Mouse (Mus musculus): Measurements from ENCODE around the gene Abca8b. TPM values are rescaled to one million over a fixed set of nuclear protein-coding genes. Genes with fewer than 3 reads are reported as not detected.

The Abca8b gene
- polyA plus RNA-seq, 1 experiment from 2014 or later, result 1.7 TPM

GRCm38 (mm10) chr11:109902616-109903598, 92.7 kb downstream of the Abca8b start:
- Histone ChIP-seq H3K9me3 (ENCODE audit: control insufficient read depth, low read length) (no peaks in the 10 kb centered on the region), H3K9ac (no peak overlapping the region), H3K4me3 (replicated peaks; ENCODE audit: low read length) (no peak overlapping the region), H3K36me3 (replicated peaks; ENCODE audit: control insufficient read depth, insufficient read depth) (no peaks in the 10 kb centered on the region), H3K4me2 (replicated peaks) (no peak overlapping the region), H3K4me1 (replicated peaks; ENCODE audit: control insufficient read depth, insufficient read depth, low read length) (peaks cover 10% of the 10 kb centered on the region; the same call in 1 of the 2 replicates), H3K27ac (no peak overlapping the region), H3K27me3 (ENCODE audit: control insufficient read depth, insufficient read depth, low read length) (no peaks in the 10 kb centered on the region)
- DNase-seq (ENCODE audit: low spot score), result peak; percentile 76
- 38% methylated on average over 6 of the region's 6 CpGs for WGBS
- ATAC-seq (ENCODE audit: low FRiP score), result no peak

DNA sequence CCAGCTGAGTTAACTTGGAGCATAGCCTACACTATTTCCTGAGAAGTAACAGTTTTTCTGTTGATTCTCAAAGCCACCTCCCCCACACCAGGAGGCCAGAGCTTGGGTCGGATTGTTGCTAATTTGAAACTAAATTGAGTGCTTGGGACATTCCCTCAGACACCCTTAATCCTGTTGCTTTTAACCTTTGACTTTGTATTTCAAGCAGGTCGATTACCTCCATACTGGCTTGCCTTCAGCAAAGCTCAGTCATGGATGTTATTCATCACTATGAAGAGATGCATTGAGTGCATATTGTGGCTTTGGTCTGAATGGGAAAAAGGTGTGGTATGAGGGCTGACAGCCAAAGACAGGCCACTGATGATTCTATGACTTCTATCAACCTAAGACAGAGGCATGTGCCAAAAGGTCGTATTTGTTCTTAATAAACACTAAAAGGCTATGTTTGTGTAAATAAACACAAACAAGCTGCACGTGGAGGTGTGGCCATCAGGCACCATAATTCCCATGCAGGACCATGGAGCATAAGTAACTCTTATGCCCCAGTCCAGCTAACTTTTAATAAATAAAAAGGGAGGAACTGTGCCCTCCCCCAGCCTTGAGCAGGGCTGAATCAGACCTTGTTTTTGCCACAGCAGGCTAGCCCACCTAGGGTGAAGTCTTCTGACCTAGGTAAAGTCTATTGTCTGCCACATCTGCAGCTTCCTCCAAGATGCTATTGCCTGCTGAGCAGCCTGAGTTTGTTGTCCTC, 95.0 kb downstream of the Abca8b start:
- Histone ChIP-seq H3K4me1 (replicated peaks; ENCODE audit: control insufficient read depth, insufficient read depth, low read length) (peaks cover 10% of the 10 kb centered on the region; the same call in 1 of the 2 replicates), H3K27ac (no peak overlapping the region), H3K9ac (no peak overlapping the region), H3K4me2 (replicated peaks) (no peak overlapping the region), H3K4me3 (replicated peaks; ENCODE audit: low read length) (no peak overlapping the region), H3K9me3 (ENCODE audit: control insufficient read depth, low read length) (no peaks in the 10 kb centered on the region), H3K27me3 (ENCODE audit: control insufficient read depth, insufficient read depth, low read length) (no peaks in the 10 kb centered on the region), H3K36me3 (replicated peaks; ENCODE audit: control insufficient read depth, insufficient read depth) (no peaks in the 10 kb centered on the region)
- no peak for ATAC-seq (ENCODE audit: low FRiP score)
- no peak for DNase-seq (ENCODE audit: low spot score)
- WGBS, result 38% methylated on average over 4 of the region's 4 CpGs

DNA sequence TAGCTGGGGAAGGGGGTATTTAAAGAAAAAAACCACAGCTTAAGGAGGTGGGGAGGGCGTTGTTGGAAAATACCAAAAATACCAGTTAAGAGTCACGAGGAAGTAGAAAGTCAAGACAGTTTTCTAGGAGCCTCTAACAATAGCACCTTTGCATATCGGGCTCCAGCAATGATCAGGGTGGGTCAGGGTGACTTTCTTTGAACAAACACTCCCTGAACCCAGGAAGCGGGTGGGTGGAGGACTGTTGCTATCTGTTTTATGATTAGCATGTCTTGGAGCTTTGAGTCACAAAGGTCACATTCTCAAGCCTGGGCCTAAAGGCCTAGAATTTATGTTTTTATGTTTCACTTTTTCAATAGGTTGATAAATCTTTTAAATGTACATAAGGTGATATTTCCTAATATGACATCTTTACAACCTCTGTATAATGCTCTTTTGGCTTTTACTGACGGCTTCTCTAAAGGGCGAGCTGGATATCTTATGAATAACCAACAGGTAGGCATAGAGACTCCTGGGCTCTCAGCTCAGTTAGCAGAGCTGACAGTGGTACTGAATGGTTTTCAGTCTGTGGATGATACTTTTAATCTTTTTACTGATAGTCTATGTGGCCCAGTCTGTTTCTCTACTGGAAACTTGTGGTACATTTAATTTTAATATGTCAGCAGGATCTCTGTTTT, 96.7 kb downstream of the Abca8b start:
- ATAC-seq (ENCODE audit: low FRiP score), result no peak
- 94% methylated on average over 6 of the region's 6 CpGs for WGBS
- Histone ChIP-seq H3K4me3 (replicated peaks; ENCODE audit: low read length) (no peak overlapping the region), H3K36me3 (replicated peaks; ENCODE audit: control insufficient read depth, insufficient read depth) (no peaks in the 10 kb centered on the region), H3K27ac (no peak overlapping the region), H3K9ac (no peak overlapping the region), H3K27me3 (ENCODE audit: control insufficient read depth, insufficient read depth, low read length) (no peaks in the 10 kb centered on the region), H3K4me2 (replicated peaks) (no peak overlapping the region), H3K9me3 (ENCODE audit: control insufficient read depth, low read length) (no peaks in the 10 kb centered on the region), H3K4me1 (replicated peaks; ENCODE audit: control insufficient read depth, insufficient read depth, low read length) (peaks cover 10% of the 10 kb centered on the region; the same call in 1 of the 2 replicates)
- DNase-seq (ENCODE audit: low spot score), result no peak

- H3K27me3 ChIP-seq (ENCODE audit: control insufficient read depth, insufficient read depth, low read length), result no peaks in the 10 kb centered on the region
- no peak for ATAC-seq (ENCODE audit: low FRiP score)
- no peaks in the 10 kb centered on the region for H3K4me1 ChIP-seq (replicated peaks; ENCODE audit: control insufficient read depth, insufficient read depth, low read length)
- no peak overlapping the region for H3K9ac ChIP-seq
- no peak overlapping the region for H3K27ac ChIP-seq
- no peak overlapping the region for H3K4me2 ChIP-seq (replicated peaks)
- no peaks in the 10 kb centered on the region for H3K9me3 ChIP-seq (ENCODE audit: control insufficient read depth, low read length)
- WGBS, result 63% methylated on average over 6 of the region's 6 CpGs
- H3K4me3 ChIP-seq (replicated peaks; ENCODE audit: low read length), result no peak overlapping the region
- no peaks in the 10 kb centered on the region for H3K36me3 ChIP-seq (replicated peaks; ENCODE audit: control insufficient read depth, insufficient read depth)
- DNase-seq (ENCODE audit: low spot score), result no peak
Measured at GRCm38 (mm10) chr11:109895952-109896530, 99.6 kb downstream of the Abca8b start.

DNA sequence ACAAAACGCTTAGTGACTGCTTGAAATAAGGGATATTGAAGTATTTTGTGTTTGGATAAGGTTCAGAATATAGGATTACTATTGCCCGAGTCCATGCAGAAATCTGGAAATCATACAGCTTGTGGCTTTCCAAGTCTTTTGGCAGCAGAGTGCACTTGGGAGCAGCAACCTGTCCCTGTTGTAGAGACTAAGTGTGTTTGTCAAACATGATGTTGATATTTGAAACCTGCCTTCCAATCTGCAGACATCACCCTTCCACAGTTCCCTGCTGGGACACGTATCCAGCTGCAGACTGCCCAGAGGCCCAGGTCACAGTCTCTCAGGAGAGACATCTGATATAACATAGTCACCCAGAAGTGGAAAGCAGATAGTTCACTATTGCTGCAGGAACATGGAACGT, 100.1 kb downstream of the Abca8b start:
- Histone ChIP-seq H3K27ac (no peak overlapping the region), H3K27me3 (ENCODE audit: control insufficient read depth, insufficient read depth, low read length) (no peaks in the 10 kb centered on the region), H3K4me3 (replicated peaks; ENCODE audit: low read length) (no peak overlapping the region), H3K4me2 (replicated peaks) (no peak overlapping the region), H3K9me3 (ENCODE audit: control insufficient read depth, low read length) (no peaks in the 10 kb centered on the region), H3K4me1 (replicated peaks; ENCODE audit: control insufficient read depth, insufficient read depth, low read length) (no peaks in the 10 kb centered on the region), H3K9ac (no peak overlapping the region), H3K36me3 (replicated peaks; ENCODE audit: control insufficient read depth, insufficient read depth) (no peaks in the 10 kb centered on the region)
- ATAC-seq (ENCODE audit: low FRiP score) (no peak), DNase-seq (ENCODE audit: low spot score) (no peak)
- 79% methylated on average over 4 of the region's 4 CpGs for WGBS

DNA sequence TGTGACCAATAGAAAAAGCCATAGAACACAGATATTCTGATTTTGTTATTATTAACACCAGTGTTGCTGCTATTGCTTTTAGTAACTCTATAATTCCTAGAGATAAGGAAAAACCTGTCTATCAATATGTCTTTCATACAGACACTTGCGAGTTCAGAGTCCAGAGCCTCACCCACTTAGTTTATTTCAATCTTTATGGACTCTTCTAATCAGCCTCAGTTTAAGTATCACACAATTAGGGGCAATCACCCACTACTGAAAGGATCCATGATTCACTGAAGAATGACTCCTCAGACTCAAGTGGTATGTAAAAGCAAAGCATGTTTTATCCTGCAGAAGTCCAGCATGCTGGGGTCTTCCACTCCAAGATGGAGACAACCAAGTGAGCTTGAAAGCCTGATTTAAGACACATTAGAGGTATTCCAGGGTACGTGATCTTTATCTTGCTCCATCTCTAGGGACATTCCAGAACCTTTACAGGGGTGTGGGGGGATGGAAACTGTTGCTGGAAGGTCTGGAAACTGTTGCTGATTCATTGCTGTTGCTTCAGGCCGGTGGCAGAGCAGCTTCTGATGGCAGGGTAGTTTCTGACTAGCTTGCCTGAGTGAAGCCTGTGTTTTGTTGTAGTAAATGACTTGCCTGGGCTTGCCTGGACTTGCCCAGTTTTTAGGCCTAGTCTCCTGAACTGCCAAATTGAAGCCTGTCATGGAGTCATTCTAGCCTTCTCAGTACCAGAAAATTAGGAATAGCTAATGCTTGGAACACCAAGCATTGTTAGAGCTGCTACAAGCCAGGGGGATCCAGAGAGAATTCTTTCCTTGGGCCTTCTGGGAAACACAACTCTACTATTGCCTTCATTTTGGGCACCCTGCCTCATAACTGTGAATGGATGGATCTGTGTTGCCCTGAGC, 101.5 kb downstream of the Abca8b start:
- H3K4me3 ChIP-seq (replicated peaks; ENCODE audit: low read length), result no peak overlapping the region
- H3K9ac ChIP-seq, result no peak overlapping the region
- H3K9me3 ChIP-seq (ENCODE audit: control insufficient read depth, low read length), result no peaks in the 10 kb centered on the region
- no peak for ATAC-seq (ENCODE audit: low FRiP score)
- no peaks in the 10 kb centered on the region for H3K36me3 ChIP-seq (replicated peaks; ENCODE audit: control insufficient read depth, insufficient read depth)
- 89% methylated on average over 3 of the region's 3 CpGs for WGBS
- H3K4me1 ChIP-seq (replicated peaks; ENCODE audit: control insufficient read depth, insufficient read depth, low read length), result no peaks in the 10 kb centered on the region
- H3K27ac ChIP-seq, result no peak overlapping the region
- no peak for DNase-seq (ENCODE audit: low spot score)
- no peaks in the 10 kb centered on the region for H3K27me3 ChIP-seq (ENCODE audit: control insufficient read depth, insufficient read depth, low read length)
- no peak overlapping the region for H3K4me2 ChIP-seq (replicated peaks)

- Histone ChIP-seq H3K4me3 (replicated peaks; ENCODE audit: low read length) (no peak overlapping the region), H3K9ac (no peak overlapping the region), H3K9me3 (ENCODE audit: control insufficient read depth, low read length) (no peaks in the 10 kb centered on the region), H3K4me2 (replicated peaks) (no peak overlapping the region), H3K36me3 (replicated peaks; ENCODE audit: control insufficient read depth, insufficient read depth) (no peaks in the 10 kb centered on the region), H3K27me3 (ENCODE audit: control insufficient read depth, insufficient read depth, low read length) (no peaks in the 10 kb centered on the region), H3K4me1 (replicated peaks; ENCODE audit: control insufficient read depth, insufficient read depth, low read length) (no peaks in the 10 kb centered on the region), H3K27ac (no peak overlapping the region)
- 79% methylated on average over 4 of the region's 4 CpGs for WGBS
- DNase-seq (ENCODE audit: low spot score), result peak; percentile 61
- no peak for ATAC-seq (ENCODE audit: low FRiP score)
Measured at GRCm38 (mm10) chr11:109891989-109892386, 103.7 kb downstream of the Abca8b start.

DNA sequence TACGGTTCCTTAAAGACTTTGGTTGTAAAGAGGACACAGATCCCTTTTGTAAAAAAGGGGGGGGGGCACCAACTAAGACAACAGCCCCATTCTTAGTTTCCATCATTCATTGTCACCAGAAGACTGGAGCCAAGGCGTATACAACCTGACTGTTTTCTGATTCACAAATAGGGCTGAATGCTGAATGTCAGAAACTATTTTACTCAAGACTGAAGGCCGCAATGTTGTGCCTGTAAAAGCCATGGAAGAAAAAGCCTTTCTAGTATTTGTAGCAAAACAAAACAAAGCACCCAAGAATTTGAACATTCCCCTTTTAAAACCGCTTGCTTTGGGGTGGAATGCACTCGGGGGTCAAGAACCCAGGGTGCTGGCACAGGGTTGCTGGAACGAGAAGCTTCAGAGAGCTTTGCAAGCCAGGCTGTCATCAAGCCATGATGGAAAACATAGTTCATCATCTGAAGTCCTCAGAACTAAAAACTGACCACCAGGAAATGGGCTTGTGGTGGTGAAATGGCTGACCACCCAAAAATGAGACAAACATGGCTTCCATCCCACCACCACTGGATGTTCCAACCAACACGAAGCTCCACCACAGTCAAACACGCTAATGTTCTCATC, 104.2 kb downstream of the Abca8b start:
- no peak overlapping the region for H3K27ac ChIP-seq

More for the DNA sequence above, 104.2 kb downstream of the Abca8b start:
- H3K4me1 ChIP-seq (replicated peaks; ENCODE audit: control insufficient read depth, insufficient read depth, low read length), result no peaks in the 10 kb centered on the region
- H3K9ac ChIP-seq, result no peak overlapping the region
- H3K27me3 ChIP-seq (ENCODE audit: control insufficient read depth, insufficient read depth, low read length), result no peaks in the 10 kb centered on the region
- H3K4me3 ChIP-seq (replicated peaks; ENCODE audit: low read length), result no peak overlapping the region
- WGBS, result 60% methylated on average over 8 of the region's 8 CpGs
- no peaks in the 10 kb centered on the region for H3K36me3 ChIP-seq (replicated peaks; ENCODE audit: control insufficient read depth, insufficient read depth)
- DNase-seq (ENCODE audit: low spot score) (no peak), ATAC-seq (ENCODE audit: low FRiP score) (no peak)
- no peak overlapping the region for H3K4me2 ChIP-seq (replicated peaks)
- H3K9me3 ChIP-seq (ENCODE audit: control insufficient read depth, low read length), result no peaks in the 10 kb centered on the region
